Mouse (Mus musculus) embryo, embryonic 9.5 days (tissue): ENCODE measurements around the gene 1700025C18Rik.

Source experiments
- DNase-seq: peaks from one replicate; pipeline ENCODE4 v3.0.0-alpha.2; 2017; ENCODE audit errors: extremely low spot score

Gene 1700025C18Rik

DNA sequence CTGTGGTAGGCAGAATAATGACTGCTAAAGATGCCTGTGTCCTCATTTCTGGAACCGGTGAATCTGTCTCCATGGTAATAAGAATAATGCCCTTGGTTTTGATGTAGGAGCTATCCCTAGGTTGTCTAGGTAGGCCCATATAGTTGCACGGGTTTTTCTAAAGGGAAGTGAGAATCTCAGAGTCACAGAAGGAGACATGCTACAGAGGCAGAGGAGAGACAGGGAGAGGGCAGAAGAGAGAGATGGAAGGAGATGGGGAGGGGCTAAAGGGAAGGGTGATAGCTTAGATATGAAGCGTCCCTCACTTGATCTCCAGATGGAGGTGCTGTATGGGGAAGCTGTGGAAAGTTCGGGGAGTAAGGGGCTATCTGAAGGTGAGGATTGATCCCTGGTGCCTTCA, 53.1 kb downstream of the 1700025C18Rik start:
- no peak for DNase-seq

- DNase-seq, result no peak
Measured at GRCm38 (mm10) chr2:165035058-165035431, 55.5 kb downstream of the 1700025C18Rik start.

DNA sequence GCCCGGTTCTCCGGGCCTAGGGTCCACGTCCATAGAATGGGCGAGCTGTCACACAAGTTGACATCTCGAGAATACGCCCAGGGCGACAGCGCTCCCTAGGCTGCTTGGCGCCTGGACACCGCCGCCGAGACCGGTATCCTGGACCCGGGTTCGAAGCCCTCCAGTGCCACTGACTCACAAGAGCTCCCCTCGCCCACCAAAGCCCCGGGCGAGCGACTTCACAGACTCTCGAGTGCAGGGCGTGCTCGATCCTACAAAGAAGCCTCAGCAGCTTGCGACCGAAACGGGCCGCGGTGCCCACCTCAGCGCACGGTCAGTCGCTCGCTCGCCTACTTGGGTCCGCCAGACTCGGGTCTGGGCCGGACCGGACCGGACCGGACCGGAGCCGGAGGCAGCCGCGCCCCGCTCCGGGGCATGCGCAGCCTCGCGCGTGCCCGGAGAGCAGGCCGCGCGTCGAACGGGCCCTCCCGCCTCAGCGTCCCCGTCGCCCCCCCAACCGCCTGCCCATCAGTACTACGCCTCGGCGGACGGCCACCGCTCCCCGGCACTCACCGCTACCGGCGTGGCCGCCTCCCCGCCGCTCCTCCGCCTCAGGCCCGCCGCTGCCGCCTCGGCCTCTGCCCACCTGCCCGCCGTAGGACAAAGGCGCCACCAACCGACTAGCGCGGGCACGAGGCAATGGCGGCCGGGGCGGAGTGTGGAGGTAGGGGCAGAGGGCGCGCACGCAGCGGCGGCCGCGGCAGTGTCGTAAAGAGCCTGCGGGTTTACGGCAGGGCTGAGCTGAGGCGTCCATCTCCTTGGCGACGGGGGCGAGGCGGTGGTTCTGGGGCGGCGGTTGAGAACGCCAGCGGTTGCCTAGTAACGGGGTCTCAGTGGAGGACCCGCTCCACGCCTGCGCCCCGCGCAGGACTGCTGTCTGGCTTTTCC, 56.2 kb downstream of the 1700025C18Rik start, which contains the start of gene Ncoa5:
Ncoa5 (minus strand) TSS at position 737 of the 927 bp plus-strand sequence.
- peak; percentile 98 for DNase-seq

- no peak for DNase-seq
Measured at GRCm38 (mm10) chr2:165033306-165033705, 57.2 kb downstream of the 1700025C18Rik start.

- DNase-seq, result no peak
Measured at GRCm38 (mm10) chr2:165032533-165032932, 58.0 kb downstream of the 1700025C18Rik start.
